Mouse (Mus musculus) liver, postnatal 0 days (tissue): ENCODE data around the gene Tnpo1. TPM values are rescaled to one million over a fixed set of nuclear protein-coding genes. Genes with fewer than 3 reads are reported as not detected.

Experiments used
- ATAC-seq: fragments of 200-750 bp; cut with Nextera tagmentation; 2 replicates; pipeline ENCODE4 v1.8.0; 2017; ENCODE audit warnings: mild to moderate bottlenecking, moderate library complexity
- DNase-seq: peaks from one replicate; pipeline ENCODE4 v3.0.0-alpha.2; 2016
- H3K27ac ChIP-seq: fragments of 300-500 bp; sonication (generic); 2 replicates; pipeline ENCODE4 v1.5.1; 2014; ENCODE audit warnings: antibody characterized with exemption, moderate library complexity, mild to moderate bottlenecking, low read depth
- H3K27me3 ChIP-seq: fragments of 300-500 bp; sonication (generic); 2 replicates; pipeline ENCODE4 v1.6.1; 2014; ENCODE audit warnings: low read length, control low read depth, mixed read lengths; ENCODE audit not compliant: insufficient read depth
- H3K36me3 ChIP-seq: fragments of 300-500 bp; sonication (generic); replicated peaks from 2 replicates; pipeline ENCODE4 v1.6.1; 2014; ENCODE audit warnings: mild to moderate bottlenecking, control low read depth, low read length, moderate library complexity, mixed read lengths; ENCODE audit not compliant: insufficient read depth
- H3K4me1 ChIP-seq: fragments of 300-500 bp; sonication (generic); 2 replicates; pipeline ENCODE4 v1.6.1; 2014; ENCODE audit warnings: antibody characterized with exemption, mild to moderate bottlenecking, control low read depth; ENCODE audit not compliant: insufficient read depth
- H3K4me2 ChIP-seq: fragments of 300-500 bp; sonication (generic); 2 replicates; pipeline ENCODE4 v1.6.1; 2014; ENCODE audit warnings: low read depth, mild to moderate bottlenecking, low read length, moderate library complexity, mixed read lengths
- H3K4me3 ChIP-seq: fragments of 300-500 bp; sonication (generic); 2 replicates; pipeline ENCODE4 v1.5.1; 2014; ENCODE audit warnings: low read depth, low read length
- H3K9ac ChIP-seq: fragments of 300-500 bp; sonication (generic); replicated peaks from 2 replicates; pipeline ENCODE4 v1.6.1; 2014; ENCODE audit warnings: mild to moderate bottlenecking, moderate library complexity
- H3K9me3 ChIP-seq: fragments of 300-500 bp; sonication (generic); 2 replicates; pipeline ENCODE4 v1.6.1; 2016; ENCODE audit warnings: mild to moderate bottlenecking, control low read depth, low read length, mixed read lengths
- CTCF ChIP-seq: sonication (generic); IDR thresholded peaks from 2 replicates; pipeline ENCODE4 v1.5.1; 2016; ENCODE audit warnings: antibody characterized with exemption, low read depth
- EP300 ChIP-seq: IDR thresholded peaks from 2 replicates; pipeline ENCODE4 v1.6.1; 2016; ENCODE audit warnings: antibody characterized with exemption, low read depth, mild to moderate bottlenecking
- WGBS: fragments of 180-500 bp; shearing (Covaris S2); extraction: QIAGEN DNeasy Blood & Tissue Kit; methylation state at CpG from one replicate; pipeline ENCODE4 v1.1.7; 2014; ENCODE audit not compliant: insufficient replicate concordance; 5-methylcytosine and 5-hydroxymethylcytosine counted together
- polyA plus RNA-seq: library from polyadenylated mRNA; unstranded; fragments of >200 nt; fragmentation: Nextera tagmentation; extraction: Ambion mirVana; gene quantifications from 2 replicates; pipeline ENCODE4 v1.2.1, GENCODE M21; 2015

Tnpo1 gene
- polyA plus RNA-seq, 1 experiment from 2014 or later, result 14.0 TPM

GRCm38 (mm10) chr13:98914844-98915212, 11.4 kb downstream of the Tnpo1 start:
- H3K4me2 ChIP-seq, result 0 out of 2 replicates have a peak overlapping the region, but pooled peaks have one; percentile 9
- peaks cover 4% of the 10 kb centered on the region; the same call in 1 of the 2 replicates for H3K36me3 ChIP-seq
- no peaks in the 10 kb centered on the region for H3K27me3 ChIP-seq
- peak overlapping the region; percentile 76 for H3K27ac ChIP-seq
- WGBS, result 57% methylated on average over 5 of the region's 5 CpGs
- TF ChIP-seq CTCF, result no peak
- no peak overlapping the region for H3K9ac ChIP-seq
- 0 out of 2 replicates have a peak, but pooled peaks have one; percentile 9 for ATAC-seq
- no peaks in the 10 kb centered on the region for H3K9me3 ChIP-seq
- no peak for DNase-seq
- H3K4me1 ChIP-seq, result peaks cover 43% of the 10 kb centered on the region
- no peak overlapping the region for H3K4me3 ChIP-seq

GRCm38 (mm10) chr13:98914010-98914843, 12.0 kb downstream of the Tnpo1 start:
- DNase-seq, result no peak
- Histone ChIP-seq H3K4me1 (peaks cover 43% of the 10 kb centered on the region), H3K4me2 (no peak overlapping the region), H3K27me3 (no peaks in the 10 kb centered on the region), H3K9me3 (no peaks in the 10 kb centered on the region), H3K9ac (no peak overlapping the region), H3K36me3 (no peaks in the 10 kb centered on the region), H3K4me3 (no peak overlapping the region), H3K27ac (peak overlapping the region; percentile 76)
- TF ChIP-seq EP300 (no peak), CTCF (no peak)
- WGBS, result 69% methylated on average over 14 of the region's 14 CpGs
- peak; percentile 72 for ATAC-seq

DNA sequence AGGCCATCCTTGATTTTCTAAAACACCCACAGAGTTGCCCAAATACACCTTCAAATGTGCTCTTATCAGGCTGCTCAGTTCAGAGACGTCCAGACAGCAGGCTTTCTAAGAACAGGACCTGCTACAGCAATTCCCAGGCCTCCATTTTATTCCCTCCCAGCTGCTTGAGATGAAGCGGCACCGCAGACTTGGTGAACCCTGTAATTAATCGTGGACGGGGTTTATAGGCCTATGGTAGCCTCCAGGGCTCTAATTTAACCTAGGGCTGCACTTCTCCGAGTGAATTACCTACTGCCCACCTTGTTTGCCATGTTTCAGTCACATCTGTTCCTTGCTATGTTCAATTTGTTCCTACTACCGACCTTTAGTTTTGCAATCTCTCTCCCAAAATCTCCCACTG, 13.0 kb downstream of the Tnpo1 start:
- no peak for DNase-seq
- H3K27ac ChIP-seq, result peak overlapping the region; percentile 48
- H3K4me3 ChIP-seq, result no peak overlapping the region
- H3K4me1 ChIP-seq, result peaks cover 40% of the 10 kb centered on the region
- no peak for ATAC-seq
- no peak for TF ChIP-seq EP300
- no peak for TF ChIP-seq CTCF
- no peaks in the 10 kb centered on the region for H3K27me3 ChIP-seq
- H3K36me3 ChIP-seq, result no peaks in the 10 kb centered on the region
- 58% methylated on average over 7 of the region's 7 CpGs for WGBS
- H3K9ac ChIP-seq, result no peak overlapping the region
- H3K4me2 ChIP-seq, result no peak overlapping the region
- no peaks in the 10 kb centered on the region for H3K9me3 ChIP-seq

DNA sequence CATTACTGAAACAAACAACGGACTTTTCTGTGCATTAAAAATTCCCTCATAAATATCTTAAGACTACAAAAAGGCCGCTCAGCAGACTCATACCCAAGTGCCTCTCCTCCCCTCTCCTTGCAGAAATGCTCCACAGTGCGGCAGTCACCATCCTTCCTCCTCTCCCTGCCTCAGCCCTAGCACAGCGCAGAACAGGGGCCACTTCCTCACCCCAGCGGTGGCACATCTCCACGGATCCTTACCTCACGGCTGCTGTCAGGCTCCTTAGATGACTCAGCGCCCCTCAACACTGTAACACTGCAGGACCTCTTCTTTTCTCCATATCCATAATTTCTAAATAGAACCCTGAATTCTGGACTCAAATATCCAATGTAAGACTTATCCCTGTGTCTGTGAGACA, 13.6 kb downstream of the Tnpo1 start:
- H3K27ac ChIP-seq, result peak overlapping the region; percentile 48; the same call in 1 of the 2 replicates
- no peaks in the 10 kb centered on the region for H3K36me3 ChIP-seq
- no peak overlapping the region for H3K9ac ChIP-seq
- TF ChIP-seq CTCF (peak; percentile 41), EP300 (no peak)
- no peak overlapping the region for H3K4me3 ChIP-seq
- H3K9me3 ChIP-seq, result no peaks in the 10 kb centered on the region
- peak; percentile 40; the same call in 1 of the 2 replicates for ATAC-seq
- no peaks in the 10 kb centered on the region for H3K27me3 ChIP-seq
- WGBS, result 41% methylated on average over 8 of the region's 8 CpGs
- DNase-seq, result peak; percentile 42
- H3K4me2 ChIP-seq, result no peak overlapping the region
- peaks cover 34% of the 10 kb centered on the region for H3K4me1 ChIP-seq

DNA sequence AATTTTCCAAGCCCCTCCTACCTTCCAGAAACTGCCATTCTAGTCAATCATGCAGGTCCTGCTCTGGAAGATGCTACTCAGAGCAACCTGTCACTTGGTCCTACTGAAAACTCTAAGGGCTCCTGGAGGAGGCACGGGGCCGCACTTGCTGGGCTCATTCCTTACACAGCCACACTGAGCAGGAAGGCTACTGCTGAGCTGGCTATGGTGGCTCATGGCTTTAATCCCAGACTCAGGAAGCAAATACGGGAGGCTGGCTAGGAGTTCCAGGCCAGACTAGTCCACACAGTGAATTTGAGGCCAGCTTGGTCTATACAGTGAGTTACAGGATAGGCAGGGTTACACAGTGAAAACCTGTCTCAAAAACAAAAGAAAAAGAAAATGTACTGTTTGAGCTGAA, 15.4 kb downstream of the Tnpo1 start:
- no peak for TF ChIP-seq EP300
- no peak for TF ChIP-seq CTCF
- Histone ChIP-seq H3K4me1 (peaks cover 30% of the 10 kb centered on the region), H3K27me3 (no peaks in the 10 kb centered on the region), H3K36me3 (no peaks in the 10 kb centered on the region), H3K9me3 (no peaks in the 10 kb centered on the region), H3K4me3 (no peak overlapping the region), H3K4me2 (no peak overlapping the region), H3K9ac (no peak overlapping the region), H3K27ac (no peak overlapping the region)
- no peak for DNase-seq
- ATAC-seq, result no peak
- WGBS, result 82% methylated on average over 3 of the region's 3 CpGs

GRCm38 (mm10) chr13:98904608-98905007, 21.6 kb downstream of the Tnpo1 start:
- ATAC-seq, result no peak
- Histone ChIP-seq H3K9me3 (no peaks in the 10 kb centered on the region), H3K4me3 (no peak overlapping the region), H3K4me1 (peaks cover 7% of the 10 kb centered on the region), H3K4me2 (no peak overlapping the region), H3K9ac (no peak overlapping the region), H3K27ac (no peak overlapping the region), H3K36me3 (no peaks in the 10 kb centered on the region), H3K27me3 (no peaks in the 10 kb centered on the region)
- DNase-seq, result no peak
- 84% methylated on average over 2 of the region's 2 CpGs for WGBS
- TF ChIP-seq CTCF (no peak), EP300 (no peak)
